Mouse (Mus musculus) hindbrain, postnatal 0 days (tissue): ENCODE measurements at regions not wholly inside any gene's neighbourhood (a gene's known extent, or its start where the extent isn't known, plus 50 kb on each side); places are given as distances from the start of the nearest gene placed in this dataset.

ENCODE experiments used
- ATAC-seq: fragments of 200-750 bp; cut with Nextera tagmentation; 2 replicates; pipeline ENCODE4 v1.8.0; 2017; ENCODE audit warnings: mild to moderate bottlenecking, moderate TSS enrichment, moderate library complexity
- DNase-seq: peaks from one replicate; pipeline ENCODE4 v3.0.0-alpha.2; 2015; ENCODE audit warnings: low spot score
- H3K27ac ChIP-seq: fragments of 300-500 bp; sonication (generic); 2 replicates; pipeline ENCODE4 v1.5.1; 2014; ENCODE audit warnings: mild to moderate bottlenecking
- H3K27me3 ChIP-seq: fragments of 300-500 bp; sonication (generic); 2 replicates; pipeline ENCODE4 v1.6.1; 2014; ENCODE audit warnings: low read length, mixed read lengths; ENCODE audit not compliant: insufficient read depth
- H3K36me3 ChIP-seq: fragments of 300-500 bp; sonication (generic); 2 replicates; pipeline ENCODE4 v1.6.1; 2014; ENCODE audit warnings: low read length, mixed read lengths; ENCODE audit not compliant: insufficient read depth
- H3K4me1 ChIP-seq: fragments of 300-500 bp; sonication (generic); 2 replicates; pipeline ENCODE4 v1.6.1; 2014; ENCODE audit warnings: antibody characterized with exemption, low read length, mixed read lengths; ENCODE audit not compliant: insufficient read depth
- H3K4me2 ChIP-seq: fragments of 300-500 bp; sonication (generic); 2 replicates; pipeline ENCODE4 v1.6.1; 2014; ENCODE audit warnings: low read depth, mild to moderate bottlenecking, low read length, moderate library complexity, mixed read lengths
- H3K4me3 ChIP-seq: fragments of 300-500 bp; sonication (generic); 2 replicates; pipeline ENCODE4 v1.5.1; 2014; ENCODE audit warnings: low read length
- H3K9ac ChIP-seq: fragments of 300-500 bp; sonication (generic); replicated peaks from 2 replicates; pipeline ENCODE4 v1.6.1; 2014; ENCODE audit warnings: mild to moderate bottlenecking, low read length, moderate library complexity, mixed read lengths
- H3K9me3 ChIP-seq: fragments of 300-500 bp; sonication (generic); 2 replicates; pipeline ENCODE4 v1.6.1; 2016; ENCODE audit warnings: low read length, mixed read lengths
- CTCF ChIP-seq: IDR thresholded peaks from 2 replicates; pipeline ENCODE4 v1.5.1; 2016; ENCODE audit warnings: antibody characterized with exemption, control low read depth, low read depth
- WGBS: fragments of 180-500 bp; shearing (Covaris S2); extraction: QIAGEN DNeasy Blood & Tissue Kit; methylation state at CpG from one replicate; pipeline ENCODE4 v1.1.7; 2014; 5-methylcytosine and 5-hydroxymethylcytosine counted together
- microRNA-seq, 2 experiments: library from miRNA; unstranded; fragments of <30 nt; microRNA quantifications; one replicate each; pipeline ENCODE4; 2016

DNA sequence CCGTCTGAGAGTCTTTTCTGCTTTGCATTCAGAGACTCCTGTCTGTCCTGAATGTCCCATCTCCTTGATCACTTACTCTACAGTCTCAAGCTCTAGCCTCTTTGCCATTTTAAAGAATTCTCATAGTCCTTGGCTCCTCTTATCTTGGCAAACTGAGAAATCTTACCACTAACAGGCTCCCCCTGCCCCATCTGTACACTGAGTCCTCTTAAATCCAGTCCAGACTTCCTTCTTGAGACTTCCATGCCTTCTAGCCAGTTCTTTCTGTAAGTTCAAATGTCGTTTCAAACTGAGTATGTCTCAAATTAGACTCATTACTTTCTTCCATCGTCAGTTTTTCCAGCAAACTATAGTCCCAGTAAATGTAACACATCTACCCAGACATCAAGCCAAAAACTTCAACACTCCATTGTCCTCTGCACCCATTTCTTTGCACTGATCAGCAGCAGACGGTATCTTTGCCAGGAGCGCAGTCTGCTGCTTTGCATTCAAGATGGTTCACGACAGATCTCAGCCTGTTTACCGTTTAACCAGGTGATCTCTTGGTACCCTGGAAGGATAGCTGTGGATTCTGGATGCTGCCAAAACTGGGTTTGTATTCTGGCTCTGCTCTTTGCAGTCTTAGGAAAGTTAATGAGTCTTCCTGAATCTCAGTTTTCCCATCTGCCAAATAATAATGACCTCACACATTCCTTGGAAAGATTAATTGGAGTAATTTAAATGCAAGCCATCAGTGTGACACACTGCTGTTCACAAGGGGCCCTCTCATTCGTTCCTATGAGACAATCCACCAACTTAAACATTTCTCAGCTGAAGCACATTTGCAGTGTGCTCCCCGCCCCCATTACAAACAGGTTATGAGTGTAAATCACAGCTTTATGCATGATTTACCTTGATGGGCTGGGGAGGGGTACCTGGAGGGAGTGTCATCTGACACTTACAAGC, 53.4 kb upstream of the Dab2 start:
- Histone ChIP-seq H3K4me1 (no peaks in the 10 kb centered on the region), H3K9me3 (no peaks in the 10 kb centered on the region), H3K9ac (no peak overlapping the region), H3K4me3 (no peak overlapping the region), H3K27me3 (no peaks in the 10 kb centered on the region), H3K27ac (no peak overlapping the region), H3K36me3 (no peaks in the 10 kb centered on the region), H3K4me2 (no peak overlapping the region)
- 51% methylated on average over 9 of the region's 9 CpGs for WGBS
- ATAC-seq (peak; percentile 27; the same call in 1 of the 2 replicates), DNase-seq (peak; percentile 7)
- no peak for TF ChIP-seq CTCF

DNA sequence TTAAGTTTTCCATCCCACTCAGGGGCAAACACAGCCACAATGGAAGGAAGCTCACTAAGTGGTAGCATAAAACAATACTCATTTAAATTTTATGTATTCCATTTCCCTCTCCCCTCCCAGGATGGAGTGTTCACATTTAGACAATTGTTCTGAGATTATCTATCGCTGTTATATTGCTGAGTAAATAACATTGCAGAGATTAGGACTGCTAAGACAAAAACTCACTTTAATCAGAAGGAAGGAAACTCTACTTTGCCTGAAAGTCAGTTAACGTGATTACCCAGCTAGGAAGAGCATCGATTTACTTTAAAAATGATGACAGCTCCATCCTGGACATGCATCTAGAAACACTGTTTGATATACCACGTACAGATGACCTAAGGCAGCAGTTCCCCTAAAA, 51.1 kb upstream of the Dab2 start:
- no peak overlapping the region for H3K4me2 ChIP-seq
- WGBS, result 92% methylated on average over 4 of the region's 4 CpGs
- no peak for TF ChIP-seq CTCF
- no peaks in the 10 kb centered on the region for H3K36me3 ChIP-seq
- no peak overlapping the region for H3K9ac ChIP-seq
- no peak overlapping the region for H3K4me3 ChIP-seq
- ATAC-seq (no peak), DNase-seq (no peak)
- no peaks in the 10 kb centered on the region for H3K4me1 ChIP-seq
- no peak overlapping the region for H3K27ac ChIP-seq
- H3K27me3 ChIP-seq, result no peaks in the 10 kb centered on the region
- H3K9me3 ChIP-seq, result no peaks in the 10 kb centered on the region

Small RNAs in the stretch of these regions (microRNA-seq; reads per million reads assigned to microRNA genes)
- 0 reads per million in 2 experiments for gene Gm27760
